22 mouse cellular contexts compared by ENCODE assay signal in the genomic region with DNA sequence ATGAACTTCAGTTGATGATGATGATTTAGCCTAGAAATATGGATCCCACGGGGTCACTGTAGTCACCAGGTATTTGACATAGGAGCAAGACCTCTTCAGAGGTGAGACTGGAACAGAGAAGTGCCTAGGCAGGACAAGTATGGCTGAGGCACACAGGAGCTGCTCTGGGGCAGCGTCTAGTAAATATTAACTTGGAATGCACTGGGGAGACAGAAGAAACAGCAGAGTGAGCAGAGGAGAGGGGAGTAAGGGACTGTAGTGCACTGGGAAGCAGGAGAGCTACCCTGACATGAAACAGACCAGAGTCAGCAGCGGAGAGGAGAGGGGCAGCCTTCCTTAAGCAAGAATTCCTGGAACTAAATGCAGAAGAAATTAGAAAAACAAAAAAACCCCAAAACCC.
"Had no signal": no experiment of that assay in that cellular context is flagged by ENCODE, and none has a peak within 500 bp of the region (broad histone marks: within the 10 kb centered on the region; RNA-seq: fewer than 3 reads in every experiment).

No protein-coding gene starts in this region.

- ATAC-seq: hindbrain, postnatal 0 days; inflammation-experienced regulatory T-cells, adult 6 months; lung, postnatal 0 days; midbrain, embryonic 15.5 days had no signal

- H3K4me2 ChIP-seq: limb, embryonic 13.5 days; liver, embryonic 13.5 days; lung, embryonic 14.5 days; midbrain, embryonic 12.5 days; midbrain, embryonic 15.5 days; neural tube, embryonic 12.5 days; neural tube, embryonic 15.5 days had no signal

- H3K4me1 ChIP-seq: limb, embryonic 10.5 days; limb, embryonic 13.5 days; liver, embryonic 13.5 days; midbrain, embryonic 12.5 days; neural tube, embryonic 12.5 days; neural tube, embryonic 15.5 days had no signal

- H3K9me3 ChIP-seq: limb, embryonic 10.5 days; limb, embryonic 13.5 days; liver, embryonic 13.5 days; midbrain, embryonic 12.5 days; midbrain, embryonic 15.5 days; neural tube, embryonic 12.5 days; neural tube, embryonic 15.5 days had no signal

- H3K27ac ChIP-seq: hindbrain, postnatal 0 days; kidney, postnatal 0 days; layer of hippocampus, adult 2 months; limb, embryonic 10.5 days; limb, embryonic 13.5 days; liver, embryonic 13.5 days; macrophage; midbrain, embryonic 12.5 days; midbrain, embryonic 15.5 days; neural tube, embryonic 12.5 days; neural tube, embryonic 15.5 days; stomach, postnatal 0 days had no signal

- DNase-seq: layer of hippocampus, adult 9-11 months; liver; liver, embryonic 13.5 days; lung, embryonic 14.5 days; right cerebral cortex, adult 18-20 months; right cerebral cortex, postnatal 14 days; right cerebral cortex, postnatal 4 days; thymus, adult 18-20 months; thymus, postnatal 36 days had no signal

- H3K9ac ChIP-seq: limb, embryonic 13.5 days; liver, embryonic 13.5 days; lung, embryonic 14.5 days; midbrain, embryonic 12.5 days; midbrain, embryonic 15.5 days; neural tube, embryonic 12.5 days; neural tube, embryonic 15.5 days had no signal

- H3K27me3 ChIP-seq: limb, embryonic 13.5 days; liver, embryonic 13.5 days; midbrain, embryonic 12.5 days; midbrain, embryonic 15.5 days; neural tube, embryonic 12.5 days; neural tube, embryonic 15.5 days had no signal

- H3K4me3 ChIP-seq: layer of hippocampus, adult 2 months; limb, embryonic 10.5 days; limb, embryonic 13.5 days; liver, embryonic 13.5 days; midbrain, embryonic 12.5 days; midbrain, embryonic 15.5 days; neural tube, embryonic 12.5 days; neural tube, embryonic 15.5 days had no signal
